Mouse (Mus musculus) kidney, adult 18-20 months (tissue): ENCODE data around the gene Nme4.

Experiments
- DNase-seq: peaks from one replicate; pipeline ENCODE4 v3.0.0; 2021

Gene Nme4

GRCm38 (mm10) chr17:26064916-26065315 is 30.5 kb downstream of the Nme4 start:
- peak; percentile 21 for DNase-seq

GRCm38 (mm10) chr17:26057787-26058567 is 37.4 kb downstream of the Nme4 start:
- no peak for DNase-seq

- DNase-seq, result no peak
Observed at GRCm38 (mm10) chr17:26057278-26057677, 38.1 kb downstream of the Nme4 start.

GRCm38 (mm10) chr17:26055164-26055563 is 40.2 kb downstream of the Nme4 start:
- DNase-seq, result peak; percentile 47

GRCm38 (mm10) chr17:26054133-26054845 is 41.1 kb downstream of the Nme4 start:
- peak; percentile 43 for DNase-seq

- no peak for DNase-seq
Observed at GRCm38 (mm10) chr17:26052706-26053105, 42.7 kb downstream of the Nme4 start.

GRCm38 (mm10) chr17:26052074-26052473 is 43.3 kb downstream of the Nme4 start:
- no peak for DNase-seq

GRCm38 (mm10) chr17:26048118-26048517 is 47.3 kb downstream of the Nme4 start:
- DNase-seq, result no peak

GRCm38 (mm10) chr17:26046253-26046997 is 49.0 kb downstream of the Nme4 start:
- DNase-seq, result no peak

GRCm38 (mm10) chr17:26045285-26045684 is 50.1 kb downstream of the Nme4 start:
- no peak for DNase-seq

- DNase-seq, result peak; percentile 85
Observed at GRCm38 (mm10) chr17:26043249-26043636, 52.2 kb downstream of the Nme4 start.

- no peak for DNase-seq
Observed at GRCm38 (mm10) chr17:26042599-26043248, 52.7 kb downstream of the Nme4 start.
